Mouse (Mus musculus): Measurements from ENCODE around the gene Ano2.

Ano2 gene

DNA sequence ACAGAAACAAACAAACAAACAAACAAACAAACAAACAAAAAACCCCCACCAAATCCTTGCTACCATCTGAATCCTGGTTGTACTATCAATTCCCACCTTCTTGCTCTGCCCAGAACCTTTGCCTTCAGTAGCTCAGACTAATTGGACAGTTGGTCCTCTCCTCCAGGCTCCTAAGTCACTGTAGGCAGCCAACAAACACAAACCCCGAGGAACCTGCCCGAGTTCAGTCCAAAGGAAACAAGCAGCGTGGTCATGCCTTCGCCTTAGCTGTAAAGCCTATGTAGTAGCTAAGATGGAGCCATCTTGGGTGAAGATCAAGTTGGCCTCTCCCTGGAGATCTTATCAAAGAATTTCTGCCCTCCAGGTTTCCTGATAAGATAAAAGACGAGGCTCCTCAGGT, 362.9 kb downstream of the Ano2 start:
- no peak for DNase-seq (ENCODE audit: inconsistent ontology term)

GRCm38 (mm10) chr6:126057706-126058105, 367.5 kb downstream of the Ano2 start:
- DNase-seq (ENCODE audit: inconsistent ontology term): no peak

- no peak for DNase-seq (ENCODE audit: inconsistent ontology term)
Measured at GRCm38 (mm10) chr6:126080531-126080930, 390.3 kb downstream of the Ano2 start.

DNA sequence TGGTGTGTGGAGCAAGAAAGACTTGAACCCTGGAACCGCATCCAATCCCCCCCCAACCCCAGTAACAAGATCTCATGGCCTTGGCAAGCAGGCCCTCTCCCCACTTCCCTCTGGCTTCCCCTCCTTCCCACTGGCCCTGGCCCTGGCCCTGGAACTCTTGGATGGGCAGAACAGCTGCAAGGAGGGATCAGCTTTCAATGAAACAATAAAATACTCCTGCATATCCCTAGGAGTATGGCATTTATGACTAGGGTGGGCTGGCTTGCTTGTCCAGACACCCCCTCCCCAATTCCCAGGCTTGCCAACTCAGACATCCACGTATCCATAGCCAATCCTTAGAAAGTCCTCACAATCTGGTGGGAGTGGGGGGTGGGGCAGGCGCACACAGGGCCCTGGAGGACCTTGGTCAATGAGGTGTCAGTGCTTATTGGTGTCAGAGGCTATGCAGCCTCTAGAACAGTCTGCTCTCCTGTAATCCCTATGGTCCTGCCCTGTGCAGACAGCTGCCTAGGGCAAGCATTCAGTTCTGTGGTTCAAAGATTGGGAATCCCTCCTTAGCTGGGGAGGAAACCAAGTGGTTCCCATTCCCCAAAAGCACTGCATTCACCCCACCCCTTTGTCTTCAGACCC, 396.2 kb downstream of the Ano2 start:
- DNase-seq (ENCODE audit: inconsistent ontology term): no peak

GRCm38 (mm10) chr6:126088489-126089265, 398.5 kb downstream of the Ano2 start:
- DNase-seq (ENCODE audit: inconsistent ontology term): no peak

All from Muller cell, postnatal 12 days (primary cell).